Mouse (Mus musculus) small intestine, adult 2 months (tissue): Measurements from ENCODE around the gene Ppip5k1.

Source experiments
- CTCF ChIP-seq: fragments of 200-500 bp; IDR thresholded peaks from 2 replicates; pipeline ENCODE4 v1.5.1; 2012; ENCODE audit warnings: low read depth, mild to moderate bottlenecking, control low read depth, inconsistent platforms, low read length, moderate library complexity, mixed read lengths; ENCODE audit not compliant: insufficient replicate concordance, insufficient read length; ENCODE audit errors: extremely low read depth
- POLR2A ChIP-seq: fragments of 200-500 bp; IDR thresholded peaks from 2 replicates; pipeline ENCODE4 v1.6.1; 2012; ENCODE audit warnings: low read depth, mild to moderate bottlenecking, control low read depth, inconsistent platforms, low read length, moderate library complexity

DNA sequence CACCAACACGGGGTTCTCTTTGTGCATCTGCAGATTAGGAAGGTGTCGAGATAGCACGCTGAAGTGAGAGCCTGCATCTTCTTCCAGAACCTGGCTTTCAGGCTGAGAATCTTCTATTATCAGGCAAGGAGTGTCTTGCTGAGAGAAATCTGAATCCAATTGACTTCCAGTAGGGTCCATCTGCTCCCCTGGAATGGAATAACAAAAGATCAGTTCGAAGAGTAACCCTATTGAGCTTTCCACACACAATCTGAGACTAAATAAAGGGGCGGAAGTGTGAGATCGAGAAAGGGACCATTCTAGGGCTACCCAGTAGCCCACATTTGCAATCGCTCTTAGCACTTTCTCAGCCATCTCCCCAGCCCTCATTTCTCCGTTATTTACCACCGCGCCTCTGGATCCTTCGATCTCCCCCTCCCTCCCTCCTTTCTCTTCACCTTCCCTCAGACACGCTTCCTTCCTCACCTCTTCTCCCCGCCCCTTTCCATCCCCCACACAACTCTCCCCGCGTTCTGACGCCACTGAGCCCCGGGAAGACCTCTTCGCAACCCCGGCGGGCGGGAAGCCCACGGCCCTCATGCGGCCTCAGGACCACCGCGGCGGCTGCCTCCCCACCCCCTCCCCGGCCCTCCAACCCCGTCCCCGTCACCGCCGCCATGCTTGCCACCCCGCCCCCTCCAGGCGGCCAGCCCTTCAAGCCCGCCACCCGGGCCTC is 84.5 kb downstream of the Ppip5k1 start:
- TF ChIP-seq CTCF = no peak
- TF ChIP-seq POLR2A = no peak
